Mouse (Mus musculus) erythroid progenitor cell, adult 5-6 weeks (primary cell): ENCODE results near the gene Fam178b. TPM values are rescaled to one million over a fixed set of nuclear protein-coding genes. Genes with fewer than 3 reads are reported as not detected.
"Not testable (repeated sequence)": the region's sequence is repeated elsewhere in the genome, so short reads cannot be mapped to it uniquely, and the experiment has no call there.

Experiments used
- ATAC-seq: replicated peaks from 2 replicates; pipeline ENCODE4 v1.8.0; 2016; ENCODE audit warnings: moderate number of reproducible peaks, mild to moderate bottlenecking, moderate TSS enrichment, inconsistent platforms; ENCODE audit not compliant: poor library complexity, low FRiP score, severe bottlenecking
- total RNA-seq, 2 experiments: library from RNA; stranded (forward) in 1 of 2; stranded (reverse) in 1 of 2; fragments of 150-400 nt in 1 of 2; fragments of 186-747, 209-891 nt in 1 of 2; gene quantifications; 2 replicates each; pipeline versions ENCODE4 v1.2.3 to v1.2.4; 2015 to 2017; ENCODE audit warnings: low replicate concordance in 2 of 2

Fam178b gene
- total RNA-seq, 2 experiments from 2014 or later = not detected

- no peak for ATAC-seq
Measured at GRCm38 (mm10) chr1:36632846-36633245, 50.1 kb downstream of the Fam178b start.

- ATAC-seq = no peak
Measured at GRCm38 (mm10) chr1:36632090-36632489, 50.9 kb downstream of the Fam178b start.

- ATAC-seq = no peak
Measured at GRCm38 (mm10) chr1:36631391-36631790, 51.6 kb downstream of the Fam178b start.

GRCm38 (mm10) chr1:36630053-36630739 is 52.8 kb downstream of the Fam178b start:
- no peak for ATAC-seq

GRCm38 (mm10) chr1:36628585-36628984 is 54.4 kb downstream of the Fam178b start:
- no peak for ATAC-seq

- ATAC-seq = no peak
Measured at GRCm38 (mm10) chr1:36625442-36625841, 57.5 kb downstream of the Fam178b start.

- ATAC-seq = not testable (repeated sequence)
Measured at GRCm38 (mm10) chr1:36615958-36616357, 67.0 kb downstream of the Fam178b start.

GRCm38 (mm10) chr1:36615188-36615587 is 67.8 kb downstream of the Fam178b start:
- no peak for ATAC-seq

GRCm38 (mm10) chr1:36614584-36614983 is 68.4 kb downstream of the Fam178b start:
- no peak for ATAC-seq

- ATAC-seq = no peak
Measured at GRCm38 (mm10) chr1:36613374-36613895, 69.5 kb downstream of the Fam178b start.

GRCm38 (mm10) chr1:36612362-36612761 is 70.6 kb downstream of the Fam178b start:
- no peak for ATAC-seq

- no peak for ATAC-seq
Measured at GRCm38 (mm10) chr1:36611449-36612123, 71.4 kb downstream of the Fam178b start.

GRCm38 (mm10) chr1:36608211-36608610 is 74.8 kb downstream of the Fam178b start:
- ATAC-seq = no peak

- ATAC-seq = no peak
Measured at GRCm38 (mm10) chr1:36606951-36607350, 76.0 kb downstream of the Fam178b start.

GRCm38 (mm10) chr1:36604254-36605156 is 78.5 kb downstream of the Fam178b start:
- ATAC-seq = no peak

GRCm38 (mm10) chr1:36603361-36603760 is 79.6 kb downstream of the Fam178b start:
- ATAC-seq = no peak

GRCm38 (mm10) chr1:36602271-36602670 is 80.7 kb downstream of the Fam178b start:
- no peak for ATAC-seq

- no peak for ATAC-seq
Measured at GRCm38 (mm10) chr1:36598411-36598810, 84.6 kb downstream of the Fam178b start.

GRCm38 (mm10) chr1:36596114-36596513 is 86.9 kb downstream of the Fam178b start:
- ATAC-seq = no peak
